Mouse (Mus musculus) cortical plate, adult 2 months (tissue): ENCODE results near the gene Cry2.

Experiments used
- CTCF ChIP-seq: fragments of 200-500 bp; IDR thresholded peaks from 2 replicates; pipeline ENCODE4 v1.5.1; 2011; ENCODE audit warnings: mild to moderate bottlenecking, control low read depth, low read length; ENCODE audit not compliant: insufficient read depth; ENCODE audit errors: extremely low read depth
- POLR2A ChIP-seq: fragments of 200-500 bp; IDR thresholded peaks from 2 replicates; pipeline ENCODE4 v1.6.1; 2011; ENCODE audit warnings: mild to moderate bottlenecking, low read length, control low read depth; ENCODE audit not compliant: insufficient read depth; ENCODE audit errors: extremely low read depth

- no peak for TF ChIP-seq CTCF
- TF ChIP-seq POLR2A, result 0 out of 2 replicates have a peak, but pooled peaks have one; percentile 7
Observed at GRCm38 (mm10) chr2:92442419-92443001, 8.7 kb upstream of the Cry2 start.
